Mouse (Mus musculus) liver, adult 2 months (tissue): ENCODE measurements around the gene Aqp5.

Experiments
- CTCF ChIP-seq: fragments of 200-500 bp; IDR thresholded peaks from 2 replicates; pipeline ENCODE4 v1.5.1; 2011; ENCODE audit warnings: low read depth, low read length, control low read depth
- POLR2A ChIP-seq: fragments of 200-500 bp; IDR thresholded peaks from 2 replicates; pipeline ENCODE4 v1.6.1; 2011; ENCODE audit warnings: low read length, control low read depth; ENCODE audit not compliant: insufficient read depth; ENCODE audit errors: extremely low read depth

GRCm38 (mm10) chr15:99547732-99548131, 42.9 kb upstream of the Aqp5 start:
- TF ChIP-seq CTCF: no peak
- no peak for TF ChIP-seq POLR2A
